Mouse (Mus musculus) stomach, embryonic 14.5 days (tissue): ENCODE data around the gene Slc8a1. TPM values are rescaled to one million over a fixed set of nuclear protein-coding genes. Genes with fewer than 3 reads are reported as not detected.

Experiments used
- ATAC-seq: fragments of 200-750 bp; cut with Nextera tagmentation; 2 replicates; pipeline ENCODE4 v1.8.0; 2017; ENCODE audit warnings: low read depth, moderate TSS enrichment; ENCODE audit not compliant: insufficient number of reproducible peaks, insufficient read depth, low FRiP score
- H3K27ac ChIP-seq: fragments of 300-500 bp; sonication (generic); 2 replicates; pipeline ENCODE4 v1.5.1; 2014; ENCODE audit warnings: mild to moderate bottlenecking, low read length, moderate library complexity, mixed read lengths
- H3K27me3 ChIP-seq: fragments of 300-500 bp; sonication (generic); 2 replicates; pipeline ENCODE4 v1.6.1; 2014; ENCODE audit warnings: low read length, control low read depth, mixed read lengths; ENCODE audit not compliant: control insufficient read depth, insufficient read depth
- H3K36me3 ChIP-seq: fragments of 300-500 bp; sonication (generic); 2 replicates; pipeline ENCODE4 v1.6.1; 2014; ENCODE audit warnings: mild to moderate bottlenecking, control low read depth, low read length, moderate library complexity, mixed read lengths; ENCODE audit not compliant: control insufficient read depth, insufficient read depth
- H3K4me1 ChIP-seq: fragments of 300-500 bp; sonication (generic); 2 replicates; pipeline ENCODE4 v1.6.1; 2014; ENCODE audit warnings: low read length, control low read depth, mixed read lengths; ENCODE audit not compliant: control insufficient read depth, insufficient read depth
- H3K4me2 ChIP-seq: fragments of 300-500 bp; sonication (generic); replicated peaks from 2 replicates; pipeline ENCODE4 v1.6.1; 2014; ENCODE audit warnings: low read depth, low read length, control low read depth
- H3K4me3 ChIP-seq: fragments of 300-500 bp; sonication (generic); 2 replicates; pipeline ENCODE4 v1.5.1; 2014; ENCODE audit warnings: low read depth, low read length, control low read depth
- H3K9ac ChIP-seq: fragments of 300-500 bp; sonication (generic); replicated peaks from 2 replicates; pipeline ENCODE4 v1.6.1; 2014; ENCODE audit warnings: low read depth, mild to moderate bottlenecking, control low read depth, low read length, moderate library complexity, mixed read lengths
- H3K9me3 ChIP-seq: fragments of 300-500 bp; sonication (generic); 2 replicates; pipeline ENCODE4 v1.6.1; 2016; ENCODE audit warnings: low read depth, low read length, control low read depth; ENCODE audit not compliant: control insufficient read depth
- WGBS: fragments of 180-500 bp; shearing (Covaris S2); extraction: QIAGEN DNeasy Blood & Tissue Kit; methylation state at CpG from one replicate; pipeline ENCODE4 v1.1.7; 2014; 5-methylcytosine and 5-hydroxymethylcytosine counted together
- polyA plus RNA-seq: library from polyadenylated mRNA; unstranded; fragments of >200 nt; fragmentation: Nextera tagmentation; extraction: Ambion mirVana; gene quantifications from 2 replicates; pipeline ENCODE4 v1.2.1, GENCODE M21; 2014

The Slc8a1 gene
- polyA plus RNA-seq, 1 experiment from 2014 or later = 24.5 TPM

GRCm38 (mm10) chr17:81618461-81618860, 119.7 kb downstream of the Slc8a1 start:
- Histone ChIP-seq H3K36me3 (no peaks in the 10 kb centered on the region), H3K4me1 (0 out of 2 replicates have a peak, but pooled peaks cover 5% of the 10 kb centered on the region), H3K4me3 (no peak overlapping the region), H3K4me2 (no peak overlapping the region), H3K9ac (no peak overlapping the region), H3K9me3 (no peaks in the 10 kb centered on the region), H3K27ac (peak overlapping the region; percentile 16; the same call in 1 of the 2 replicates), H3K27me3 (no peaks in the 10 kb centered on the region)
- no peak for ATAC-seq
- 43% methylated on average over 5 of the region's 5 CpGs for WGBS

GRCm38 (mm10) chr17:81616326-81616725, 121.9 kb downstream of the Slc8a1 start:
- H3K27me3 ChIP-seq = no peaks in the 10 kb centered on the region
- no peak for ATAC-seq
- no peak overlapping the region for H3K27ac ChIP-seq
- WGBS = 81% methylated on average over 4 of the region's 4 CpGs
- H3K4me2 ChIP-seq = no peak overlapping the region
- no peaks in the 10 kb centered on the region for H3K36me3 ChIP-seq
- no peak overlapping the region for H3K4me3 ChIP-seq
- H3K4me1 ChIP-seq = 0 out of 2 replicates have a peak, but pooled peaks cover 5% of the 10 kb centered on the region
- no peak overlapping the region for H3K9ac ChIP-seq
- no peaks in the 10 kb centered on the region for H3K9me3 ChIP-seq

GRCm38 (mm10) chr17:81615391-81615790, 122.8 kb downstream of the Slc8a1 start:
- H3K4me2 ChIP-seq = no peak overlapping the region
- H3K9ac ChIP-seq = no peak overlapping the region
- no peaks in the 10 kb centered on the region for H3K36me3 ChIP-seq
- 86% methylated on average over 8 of the region's 8 CpGs for WGBS
- H3K9me3 ChIP-seq = no peaks in the 10 kb centered on the region
- no peak overlapping the region for H3K4me3 ChIP-seq
- H3K27me3 ChIP-seq = no peaks in the 10 kb centered on the region
- no peak for ATAC-seq
- H3K27ac ChIP-seq = no peak overlapping the region
- H3K4me1 ChIP-seq = 0 out of 2 replicates have a peak, but pooled peaks cover 5% of the 10 kb centered on the region

GRCm38 (mm10) chr17:81607515-81607914, 130.7 kb downstream of the Slc8a1 start:
- H3K4me3 ChIP-seq = no peak overlapping the region
- H3K27ac ChIP-seq = no peak overlapping the region
- no peak overlapping the region for H3K4me2 ChIP-seq
- no peak for ATAC-seq
- H3K9me3 ChIP-seq = no peaks in the 10 kb centered on the region
- H3K9ac ChIP-seq = no peak overlapping the region
- peaks cover 7% of the 10 kb centered on the region; the same call in 1 of the 2 replicates for H3K4me1 ChIP-seq
- WGBS = 65% methylated on average over 3 of the region's 3 CpGs
- H3K27me3 ChIP-seq = no peaks in the 10 kb centered on the region
- H3K36me3 ChIP-seq = no peaks in the 10 kb centered on the region

GRCm38 (mm10) chr17:81606084-81606483, 132.1 kb downstream of the Slc8a1 start:
- H3K36me3 ChIP-seq = no peaks in the 10 kb centered on the region
- H3K4me2 ChIP-seq = no peak overlapping the region
- H3K4me3 ChIP-seq = no peak overlapping the region
- no peak for ATAC-seq
- H3K9me3 ChIP-seq = no peaks in the 10 kb centered on the region
- no peak overlapping the region for H3K9ac ChIP-seq
- 28% methylated on average over 2 of the region's 2 CpGs for WGBS
- peak overlapping the region; percentile 80; the same call in 1 of the 2 replicates for H3K27ac ChIP-seq
- peaks cover 7% of the 10 kb centered on the region; the same call in 1 of the 2 replicates for H3K4me1 ChIP-seq
- no peaks in the 10 kb centered on the region for H3K27me3 ChIP-seq

GRCm38 (mm10) chr17:81605219-81605660, 132.9 kb downstream of the Slc8a1 start:
- Histone ChIP-seq H3K4me1 (peaks cover 7% of the 10 kb centered on the region; the same call in 1 of the 2 replicates), H3K27ac (peak overlapping the region; percentile 80), H3K4me2 (no peak overlapping the region), H3K36me3 (no peaks in the 10 kb centered on the region), H3K9ac (no peak overlapping the region), H3K27me3 (no peaks in the 10 kb centered on the region), H3K4me3 (no peak overlapping the region), H3K9me3 (no peaks in the 10 kb centered on the region)
- 15% methylated on average over 4 of the region's 4 CpGs for WGBS
- ATAC-seq = peak; percentile 87

- Histone ChIP-seq H3K27ac (no peak overlapping the region), H3K4me1 (no peaks in the 10 kb centered on the region), H3K36me3 (no peaks in the 10 kb centered on the region), H3K27me3 (no peaks in the 10 kb centered on the region), H3K4me2 (no peak overlapping the region), H3K4me3 (no peak overlapping the region), H3K9me3 (no peaks in the 10 kb centered on the region), H3K9ac (no peak overlapping the region)
- 77% methylated on average over 2 of the region's 2 CpGs for WGBS
- no peak for ATAC-seq
Measured at GRCm38 (mm10) chr17:81599072-81599471, 139.1 kb downstream of the Slc8a1 start.

GRCm38 (mm10) chr17:81589791-81590190, 148.4 kb downstream of the Slc8a1 start:
- Histone ChIP-seq H3K9ac (no peak overlapping the region), H3K36me3 (no peaks in the 10 kb centered on the region), H3K27me3 (no peaks in the 10 kb centered on the region), H3K9me3 (no peaks in the 10 kb centered on the region), H3K27ac (no peak overlapping the region), H3K4me3 (no peak overlapping the region), H3K4me1 (no peaks in the 10 kb centered on the region), H3K4me2 (no peak overlapping the region)
- 83% methylated on average over 7 of the region's 7 CpGs for WGBS
- ATAC-seq = no peak

- H3K4me1 ChIP-seq = no peaks in the 10 kb centered on the region
- no peak overlapping the region for H3K27ac ChIP-seq
- no peak overlapping the region for H3K4me3 ChIP-seq
- WGBS = 85% methylated on average over 5 of the region's 5 CpGs
- H3K27me3 ChIP-seq = no peaks in the 10 kb centered on the region
- no peaks in the 10 kb centered on the region for H3K36me3 ChIP-seq
- ATAC-seq = no peak
- no peak overlapping the region for H3K4me2 ChIP-seq
- H3K9ac ChIP-seq = no peak overlapping the region
- H3K9me3 ChIP-seq = no peaks in the 10 kb centered on the region
Measured at GRCm38 (mm10) chr17:81586759-81587158, 151.4 kb downstream of the Slc8a1 start.
